Mouse (Mus musculus): ENCODE data around the gene Trim46.

Trim46 gene

GRCm38 (mm10) chr3:89209731-89210130, 36.4 kb downstream of the Trim46 start:
- DNase-seq (ENCODE audit: low spot score), result no peak

GRCm38 (mm10) chr3:89208736-89209135, 37.4 kb downstream of the Trim46 start:
- DNase-seq (ENCODE audit: low spot score), result no peak

GRCm38 (mm10) chr3:89208075-89208657, 37.9 kb downstream of the Trim46 start:
- no peak for DNase-seq (ENCODE audit: low spot score)

- DNase-seq (ENCODE audit: low spot score), result no peak
Observed at GRCm38 (mm10) chr3:89206695-89207094, 39.4 kb downstream of the Trim46 start.

GRCm38 (mm10) chr3:89206079-89206478, 40.0 kb downstream of the Trim46 start:
- DNase-seq (ENCODE audit: low spot score), result no peak

- DNase-seq (ENCODE audit: low spot score), result no peak
Observed at GRCm38 (mm10) chr3:89203142-89203514, 43.0 kb downstream of the Trim46 start.

GRCm38 (mm10) chr3:89202253-89203141, 43.6 kb downstream of the Trim46 start, which contains the start of gene Gba:
TSS of gene Gba (plus strand) at chr3:89202928.
- no peak for DNase-seq (ENCODE audit: low spot score)

GRCm38 (mm10) chr3:89199839-89200238, 46.3 kb downstream of the Trim46 start:
- no peak for DNase-seq (ENCODE audit: low spot score)

GRCm38 (mm10) chr3:89195979-89196877, 49.9 kb downstream of the Trim46 start:
- peak; percentile 43 for DNase-seq (ENCODE audit: low spot score)

GRCm38 (mm10) chr3:89193853-89194252, 52.3 kb downstream of the Trim46 start:
- DNase-seq (ENCODE audit: low spot score), result no peak

- DNase-seq (ENCODE audit: low spot score), result no peak
Observed at GRCm38 (mm10) chr3:89193351-89193750, 52.8 kb downstream of the Trim46 start.

- no peak for DNase-seq (ENCODE audit: low spot score)
Observed at GRCm38 (mm10) chr3:89190436-89190835, 55.7 kb downstream of the Trim46 start.

- no peak for DNase-seq (ENCODE audit: low spot score)
Observed at GRCm38 (mm10) chr3:89188478-89188875, 57.6 kb downstream of the Trim46 start.

GRCm38 (mm10) chr3:89187690-89188477, 58.2 kb downstream of the Trim46 start:
- DNase-seq (ENCODE audit: low spot score), result no peak

- no peak for DNase-seq (ENCODE audit: low spot score)
Observed at GRCm38 (mm10) chr3:89187197-89187596, 58.9 kb downstream of the Trim46 start.

Data from urinary bladder, postnatal 10 days (tissue).